Mouse (Mus musculus) kidney, postnatal 0 days (tissue): ENCODE measurements at regions not wholly inside any gene's neighbourhood (a gene's known extent, or its start where the extent isn't known, plus 50 kb on each side); places are given as distances from the start of the nearest gene placed in this dataset.
A peak's percentile ranks its signal among the peaks of the same experiment; 100 is the strongest.

ENCODE experiments used
- ATAC-seq: fragments of 200-750 bp; cut with Nextera tagmentation; replicated peaks from 2 replicates; pipeline ENCODE4 v1.8.0; 2017; ENCODE audit warnings: low read depth, moderate number of reproducible peaks, moderate TSS enrichment, moderate library complexity; ENCODE audit not compliant: low FRiP score
- DNase-seq: peaks from one replicate; pipeline ENCODE4 v3.0.0-alpha.2; 2016; ENCODE audit warnings: low spot score
- H3K27ac ChIP-seq: fragments of 300-500 bp; sonication (generic); 2 replicates; pipeline ENCODE4 v1.5.1; 2014; ENCODE audit warnings: mild to moderate bottlenecking
- H3K27me3 ChIP-seq: fragments of 300-500 bp; sonication (generic); 2 replicates; pipeline ENCODE4 v1.6.1; 2014; ENCODE audit warnings: low read length, mixed read lengths; ENCODE audit not compliant: insufficient read depth
- H3K36me3 ChIP-seq: fragments of 300-500 bp; sonication (generic); 2 replicates; pipeline ENCODE4 v1.6.1; 2014; ENCODE audit warnings: low read length, mixed read lengths; ENCODE audit not compliant: insufficient read depth
- H3K4me1 ChIP-seq: fragments of 300-500 bp; sonication (generic); replicated peaks from 2 replicates; pipeline ENCODE4 v1.6.1; 2014; ENCODE audit warnings: antibody characterized with exemption, low read length, mixed read lengths; ENCODE audit not compliant: insufficient read depth
- H3K4me2 ChIP-seq: fragments of 300-500 bp; sonication (generic); 2 replicates; pipeline ENCODE4 v1.6.1; 2014; ENCODE audit warnings: mild to moderate bottlenecking, low read length, moderate library complexity, mixed read lengths
- H3K4me3 ChIP-seq: fragments of 300-500 bp; sonication (generic); replicated peaks from 2 replicates; pipeline ENCODE4 v1.5.1; 2014; ENCODE audit warnings: low read depth, low read length
- H3K9ac ChIP-seq: fragments of 300-500 bp; sonication (generic); 2 replicates; pipeline ENCODE4 v1.6.1; 2014; ENCODE audit warnings: low read depth, low read length
- H3K9me3 ChIP-seq: fragments of 300-500 bp; sonication (generic); replicated peaks from 2 replicates; pipeline ENCODE4 v1.6.1; 2016; ENCODE audit warnings: low read length, inconsistent platforms, mixed read lengths
- CTCF ChIP-seq: IDR thresholded peaks from 2 replicates; pipeline ENCODE4 v1.5.1; 2016; ENCODE audit warnings: antibody characterized with exemption, low read depth, mild to moderate bottlenecking, moderate library complexity
- WGBS: fragments of 180-500 bp; shearing (Covaris S2); extraction: QIAGEN DNeasy Blood & Tissue Kit; methylation state at CpG from one replicate; pipeline ENCODE4 v1.1.7; 2014; 5-methylcytosine and 5-hydroxymethylcytosine counted together

- TF ChIP-seq CTCF = no peak
- H3K4me1 ChIP-seq = no peaks in the 10 kb centered on the region; the same call in 1 of the 2 replicates
- no peak for ATAC-seq
- H3K36me3 ChIP-seq = no peaks in the 10 kb centered on the region
- no peak overlapping the region for H3K4me2 ChIP-seq
- no peak for DNase-seq
- no peak overlapping the region for H3K9ac ChIP-seq
- H3K27me3 ChIP-seq = no peaks in the 10 kb centered on the region
- H3K4me3 ChIP-seq = no peak overlapping the region
- no peak overlapping the region for H3K27ac ChIP-seq
- no peaks in the 10 kb centered on the region for H3K9me3 ChIP-seq
- WGBS = 88% methylated on average over 3 of the region's 3 CpGs
Observed at GRCm38 (mm10) chr12:25320262-25320767, 223.4 kb upstream of the Id2 start.

DNA sequence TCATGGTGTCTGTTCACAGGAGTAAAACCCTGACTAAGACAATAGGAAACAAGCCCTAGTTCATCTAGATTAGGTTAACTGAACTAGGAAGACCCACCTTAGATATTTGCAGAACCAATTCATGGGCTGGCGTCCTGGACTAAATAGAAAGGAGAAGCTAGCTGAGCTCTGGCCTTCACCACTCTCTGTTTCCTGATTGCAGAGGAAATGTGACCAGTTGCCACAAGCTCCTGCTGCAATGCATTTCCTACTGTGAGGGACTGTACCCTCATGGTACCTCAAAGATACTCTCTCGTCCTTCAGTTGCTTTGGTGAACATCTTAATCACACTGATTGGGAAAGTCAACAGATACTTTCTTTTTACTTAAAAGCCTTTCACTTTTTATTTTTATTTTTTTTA lies 222.9 kb upstream of the Id2 start:
- no peaks in the 10 kb centered on the region for H3K36me3 ChIP-seq
- H3K27ac ChIP-seq = no peak overlapping the region
- 88% methylated on average over 2 of the region's 2 CpGs for WGBS
- H3K9me3 ChIP-seq = no peaks in the 10 kb centered on the region
- ATAC-seq = no peak
- no peak overlapping the region for H3K9ac ChIP-seq
- no peak overlapping the region for H3K4me2 ChIP-seq
- no peaks in the 10 kb centered on the region; the same call in 1 of the 2 replicates for H3K4me1 ChIP-seq
- no peak for TF ChIP-seq CTCF
- H3K4me3 ChIP-seq = no peak overlapping the region
- DNase-seq = no peak
- H3K27me3 ChIP-seq = no peaks in the 10 kb centered on the region

GRCm38 (mm10) chr12:25318072-25318671 lies 221.2 kb upstream of the Id2 start:
- no peaks in the 10 kb centered on the region for H3K27me3 ChIP-seq
- no peak overlapping the region for H3K9ac ChIP-seq
- no peak overlapping the region for H3K4me2 ChIP-seq
- H3K36me3 ChIP-seq = no peaks in the 10 kb centered on the region
- 68% methylated on average over 4 of the region's 4 CpGs for WGBS
- peak; percentile 31 for DNase-seq
- no peak overlapping the region for H3K4me3 ChIP-seq
- no peak overlapping the region for H3K27ac ChIP-seq
- H3K9me3 ChIP-seq = no peaks in the 10 kb centered on the region
- TF ChIP-seq CTCF = no peak
- no peaks in the 10 kb centered on the region; the same call in 1 of the 2 replicates for H3K4me1 ChIP-seq
- ATAC-seq = no peak

- Histone ChIP-seq H3K27me3 (no peaks in the 10 kb centered on the region), H3K4me1 (no peaks in the 10 kb centered on the region; the same call in 1 of the 2 replicates), H3K4me3 (no peak overlapping the region), H3K4me2 (no peak overlapping the region), H3K9me3 (no peaks in the 10 kb centered on the region), H3K27ac (no peak overlapping the region), H3K36me3 (no peaks in the 10 kb centered on the region), H3K9ac (no peak overlapping the region)
- ATAC-seq = no peak
- DNase-seq = no peak
- no peak for TF ChIP-seq CTCF
- 92% methylated on average over 1 of the region's 1 CpGs for WGBS
Observed at GRCm38 (mm10) chr12:25315969-25316368, 219.0 kb upstream of the Id2 start.

DNA sequence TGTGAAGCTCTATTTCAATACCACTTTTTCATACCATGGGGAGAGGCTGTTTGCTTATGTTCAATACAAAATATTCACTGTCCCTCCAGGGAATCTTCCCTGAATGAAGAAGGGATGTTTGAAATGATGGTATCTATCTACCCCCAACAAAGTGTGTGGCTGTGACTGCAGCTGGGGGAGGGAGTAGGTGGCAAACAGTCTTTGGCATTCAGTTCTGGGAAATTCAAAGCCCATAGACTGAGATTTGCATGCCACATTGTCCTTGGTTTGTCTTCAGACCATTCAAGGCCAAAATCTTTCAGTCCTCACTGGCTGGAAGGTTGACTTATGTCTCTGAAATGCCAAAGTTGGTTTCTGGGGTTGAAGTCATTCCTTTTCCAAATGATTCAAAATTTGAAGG lies 216.3 kb upstream of the Id2 start:
- DNase-seq (no peak), ATAC-seq (no peak)
- H3K4me3 ChIP-seq = no peak overlapping the region
- H3K9me3 ChIP-seq = no peaks in the 10 kb centered on the region
- no peak overlapping the region for H3K27ac ChIP-seq
- no peak overlapping the region for H3K4me2 ChIP-seq
- TF ChIP-seq CTCF = no peak
- H3K4me1 ChIP-seq = no peaks in the 10 kb centered on the region; the same call in 1 of the 2 replicates
- H3K9ac ChIP-seq = no peak overlapping the region
- no peaks in the 10 kb centered on the region for H3K27me3 ChIP-seq
- no peaks in the 10 kb centered on the region for H3K36me3 ChIP-seq

- no peak for DNase-seq
Observed at GRCm38 (mm10) chr12:25312390-25312789, 215.4 kb upstream of the Id2 start.

DNA sequence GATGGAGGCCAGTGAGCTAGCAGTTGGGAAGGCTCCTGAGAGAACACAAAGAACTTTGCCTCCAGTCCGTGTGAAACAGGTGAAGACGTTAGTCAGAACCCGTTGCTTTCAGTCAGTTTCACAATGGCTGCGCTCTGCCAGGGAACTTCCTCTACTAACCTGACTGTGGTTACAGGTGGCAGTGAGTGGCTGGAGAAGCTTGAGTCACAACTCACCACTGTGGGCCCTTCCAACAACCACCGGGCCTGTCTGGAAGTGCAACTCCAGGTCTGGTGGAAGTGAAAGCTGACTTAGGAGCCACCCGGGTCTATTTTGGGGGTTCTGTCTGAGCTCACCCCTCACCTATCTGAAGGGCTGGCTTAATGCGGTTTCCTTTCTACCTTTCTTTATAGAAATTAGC lies 214.8 kb upstream of the Id2 start:
- WGBS = 93% methylated on average over 7 of the region's 7 CpGs
- H3K27me3 ChIP-seq = no peaks in the 10 kb centered on the region
- no peak for TF ChIP-seq CTCF
- H3K4me2 ChIP-seq = no peak overlapping the region
- DNase-seq (no peak), ATAC-seq (no peak)
- H3K4me3 ChIP-seq = no peak overlapping the region
- no peak overlapping the region for H3K9ac ChIP-seq
- no peaks in the 10 kb centered on the region for H3K36me3 ChIP-seq
- H3K27ac ChIP-seq = no peak overlapping the region
- no peaks in the 10 kb centered on the region for H3K9me3 ChIP-seq
- H3K4me1 ChIP-seq = no peaks in the 10 kb centered on the region; the same call in 1 of the 2 replicates

More at GRCm38 (mm10) chr12:25312390-25312789, 215.4 kb upstream of the Id2 start:
- ATAC-seq = no peak
- no peak for TF ChIP-seq CTCF
- Histone ChIP-seq H3K9me3 (no peaks in the 10 kb centered on the region), H3K4me2 (no peak overlapping the region), H3K4me3 (no peak overlapping the region), H3K36me3 (no peaks in the 10 kb centered on the region), H3K4me1 (no peaks in the 10 kb centered on the region; the same call in 1 of the 2 replicates), H3K27me3 (no peaks in the 10 kb centered on the region), H3K9ac (no peak overlapping the region), H3K27ac (no peak overlapping the region)
- 87% methylated on average over 2 of the region's 2 CpGs for WGBS
